Mouse (Mus musculus) ES-Bruce4 (cell line): Measurements from ENCODE around the gene U2surp. TPM values are rescaled to one million over a fixed set of nuclear protein-coding genes. Genes with fewer than 3 reads are reported as not detected.

Source experiments
- H3K27ac ChIP-seq: 2 replicates; pipeline ENCODE4 v1.5.1; 2012; ENCODE audit warnings: low read length, inconsistent platforms; ENCODE audit not compliant: insufficient read depth
- H3K27me3 ChIP-seq: 2 replicates; pipeline ENCODE4 v1.6.1; 2012; ENCODE audit warnings: mild to moderate bottlenecking, low read length, inconsistent platforms; ENCODE audit not compliant: control insufficient read depth, poor library complexity, insufficient read depth, severe bottlenecking
- H3K36me3 ChIP-seq: 2 replicates; pipeline ENCODE4 v1.6.1; 2012; ENCODE audit warnings: inconsistent platforms, mild to moderate bottlenecking, low read length, moderate library complexity; ENCODE audit not compliant: control insufficient read depth, poor library complexity, insufficient read depth, severe bottlenecking
- H3K4me1 ChIP-seq: one replicate; pipeline ENCODE4 v1.8.1; 2011; ENCODE audit warnings: low read length; ENCODE audit not compliant: control insufficient read depth, insufficient read depth
- H3K4me3 ChIP-seq: 2 replicates; pipeline ENCODE4 v1.5.1; 2011; ENCODE audit warnings: low read depth, mild to moderate bottlenecking, low read length
- H3K9ac ChIP-seq: 2 replicates; pipeline ENCODE4 v1.6.1; 2012; ENCODE audit warnings: low read depth, mild to moderate bottlenecking, inconsistent platforms; ENCODE audit not compliant: poor library complexity, severe bottlenecking
- H3K9me3 ChIP-seq: replicated peaks from 2 replicates; pipeline ENCODE4 v1.6.1; 2012; ENCODE audit warnings: mild to moderate bottlenecking, low read length, inconsistent platforms; ENCODE audit not compliant: control insufficient read depth, poor library complexity, insufficient read depth, severe bottlenecking
- CTCF ChIP-seq: IDR thresholded peaks from one replicate; pipeline ENCODE4 v1.8.1; 2011; ENCODE audit warnings: low read depth, low read length
- EP300 ChIP-seq: IDR thresholded peaks from 2 replicates; pipeline ENCODE4 v1.6.1; 2011; ENCODE audit warnings: low read depth, low read length; ENCODE audit not compliant: insufficient read depth
- POLR2A ChIP-seq: IDR thresholded peaks from one replicate; pipeline ENCODE4 v1.8.1; 2011; ENCODE audit warnings: low read length; ENCODE audit not compliant: insufficient read depth
- polyA plus RNA-seq: library from polyadenylated mRNA; stranded (reverse); fragments of >200 nt; gene quantifications from 2 replicates; pipeline ENCODE4 v1.2.4, GENCODE M21; 2011; ENCODE audit warnings: low read depth; ENCODE audit not compliant: missing spikeins, insufficient read depth, insufficient read length

The U2surp gene
- polyA plus RNA-seq, 1 experiment = 190 TPM

DNA sequence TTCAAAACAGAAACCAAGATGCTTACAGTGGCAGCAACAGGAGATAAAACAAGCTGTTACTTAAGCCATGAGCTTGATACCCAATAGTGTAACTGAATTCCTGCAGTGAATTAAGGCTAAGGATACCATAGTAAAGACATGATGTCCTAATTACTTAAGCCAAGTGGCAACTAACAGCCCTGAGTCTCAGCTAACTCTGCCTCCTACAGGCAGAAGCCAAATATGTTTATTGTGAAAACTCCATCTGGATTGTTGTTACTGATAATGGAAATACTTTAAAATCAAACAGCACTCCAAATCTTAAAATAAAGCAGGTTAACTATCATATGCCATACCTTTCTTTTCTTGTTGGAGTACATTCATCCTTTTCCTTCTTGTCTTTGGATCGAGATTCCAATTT is 47.8 kb downstream of the U2surp start:
- Histone ChIP-seq H3K27ac (no peak overlapping the region), H3K36me3 (peaks cover 65% of the 10 kb centered on the region), H3K9me3 (no peaks in the 10 kb centered on the region), H3K9ac (no peak overlapping the region), H3K27me3 (no peaks in the 10 kb centered on the region), H3K4me1 (no peaks in the 10 kb centered on the region), H3K4me3 (no peak overlapping the region)
- TF ChIP-seq CTCF (no peak), EP300 (no peak), POLR2A (no peak)

DNA sequence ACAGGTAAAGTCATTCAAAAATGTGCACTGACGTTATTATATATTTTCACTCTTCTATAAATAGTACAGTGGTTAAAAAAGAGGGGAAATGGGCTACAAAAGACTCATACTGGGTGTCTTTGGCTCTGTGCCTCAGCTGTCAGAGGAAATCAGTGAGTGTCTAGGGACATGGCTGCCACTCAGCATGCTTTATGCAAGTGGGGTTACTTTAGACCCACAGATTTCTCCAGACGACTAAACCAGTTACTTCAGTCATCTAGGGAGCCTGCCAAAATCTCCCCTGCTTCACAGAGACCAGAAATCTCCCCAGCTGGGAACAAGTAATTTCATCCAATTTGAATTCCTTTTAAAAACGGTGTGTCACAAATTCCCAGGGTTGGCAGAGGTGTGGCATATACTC is 59.9 kb downstream of the U2surp start:
- no peaks in the 10 kb centered on the region for H3K9me3 ChIP-seq
- TF ChIP-seq EP300 (no peak), POLR2A (no peak), CTCF (no peak)
- peaks cover 9% of the 10 kb centered on the region for H3K36me3 ChIP-seq
- no peak overlapping the region for H3K9ac ChIP-seq
- no peak overlapping the region for H3K4me3 ChIP-seq
- no peak overlapping the region for H3K27ac ChIP-seq
- H3K4me1 ChIP-seq = no peaks in the 10 kb centered on the region
- no peaks in the 10 kb centered on the region for H3K27me3 ChIP-seq

DNA sequence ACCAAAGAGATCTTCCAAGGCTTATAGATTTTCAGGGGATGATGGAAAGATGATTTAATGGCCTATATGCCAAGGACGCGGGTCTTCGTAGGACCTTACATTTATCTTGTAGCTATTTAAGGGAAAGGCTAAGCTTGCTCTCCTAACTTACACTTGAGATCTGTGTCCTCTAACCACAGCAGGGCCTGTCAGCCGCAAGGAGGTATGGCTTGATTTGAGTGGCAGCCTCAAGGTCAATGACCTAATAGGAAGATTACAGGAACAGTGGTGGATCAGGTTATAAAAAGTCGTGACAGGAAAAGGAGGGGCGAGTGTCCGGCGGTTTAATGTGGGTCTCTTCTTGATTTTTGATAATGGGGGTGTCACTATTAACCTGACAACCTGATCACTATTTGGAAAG is 61.2 kb downstream of the U2surp start:
- Histone ChIP-seq H3K27ac (no peak overlapping the region), H3K36me3 (peaks cover 2% of the 10 kb centered on the region), H3K4me3 (no peak overlapping the region), H3K9ac (no peak overlapping the region), H3K27me3 (no peaks in the 10 kb centered on the region), H3K9me3 (no peaks in the 10 kb centered on the region), H3K4me1 (no peaks in the 10 kb centered on the region)
- TF ChIP-seq CTCF (no peak), EP300 (no peak), POLR2A (no peak)

DNA sequence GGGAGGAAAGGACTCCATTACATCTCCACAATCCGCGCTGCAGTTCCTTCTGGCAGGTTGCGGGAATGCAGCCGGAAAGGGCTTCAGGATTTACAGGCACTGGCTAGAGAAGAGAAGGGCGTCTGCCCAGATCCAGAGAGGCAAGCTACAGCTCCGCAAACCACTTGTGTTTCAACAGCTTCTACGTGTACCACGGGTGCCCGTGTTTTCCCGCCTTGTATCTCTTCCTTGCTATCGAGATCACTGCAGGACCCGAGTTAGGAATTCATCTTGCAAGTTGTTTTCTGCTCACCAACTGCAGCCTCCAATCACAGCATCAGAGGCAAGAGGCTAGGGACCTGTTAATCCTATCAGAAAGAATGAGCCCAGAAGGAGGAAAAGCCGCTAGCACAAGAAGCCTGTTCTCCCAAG is 69.5 kb downstream of the U2surp start:
- no peak for TF ChIP-seq CTCF
- no peak for TF ChIP-seq POLR2A
- TF ChIP-seq EP300 = no peak
- Histone ChIP-seq H3K36me3 (no peaks in the 10 kb centered on the region), H3K27me3 (no peaks in the 10 kb centered on the region), H3K4me3 (no peak overlapping the region), H3K4me1 (no peaks in the 10 kb centered on the region), H3K9ac (no peak overlapping the region), H3K9me3 (no peaks in the 10 kb centered on the region), H3K27ac (no peak overlapping the region)

DNA sequence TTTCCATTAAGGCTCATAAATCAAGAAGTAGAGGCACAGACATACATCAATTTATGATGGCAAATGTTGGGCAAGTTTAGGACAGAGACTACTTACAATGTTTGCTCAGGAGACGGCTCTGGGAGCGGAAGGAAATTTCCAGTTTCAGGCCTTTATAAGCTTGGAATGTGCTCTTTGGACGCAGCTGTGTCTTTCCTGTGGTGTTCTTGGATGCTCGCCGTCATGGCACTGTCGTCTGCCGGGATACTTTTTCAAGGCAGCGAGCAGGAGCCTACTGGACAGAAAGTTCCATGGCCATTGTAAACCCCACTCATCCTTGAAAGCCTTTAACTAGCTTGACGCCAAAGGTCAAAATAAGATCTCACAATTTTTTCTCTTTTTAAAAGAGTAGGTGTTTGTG is 73.9 kb downstream of the U2surp start:
- Histone ChIP-seq H3K27me3 (no peaks in the 10 kb centered on the region; the same call in 1 of the 2 replicates), H3K27ac (no peak overlapping the region), H3K9me3 (no peaks in the 10 kb centered on the region), H3K9ac (no peak overlapping the region), H3K4me3 (no peak overlapping the region), H3K36me3 (no peaks in the 10 kb centered on the region), H3K4me1 (no peaks in the 10 kb centered on the region)
- TF ChIP-seq POLR2A (no peak), EP300 (no peak), CTCF (no peak)

DNA sequence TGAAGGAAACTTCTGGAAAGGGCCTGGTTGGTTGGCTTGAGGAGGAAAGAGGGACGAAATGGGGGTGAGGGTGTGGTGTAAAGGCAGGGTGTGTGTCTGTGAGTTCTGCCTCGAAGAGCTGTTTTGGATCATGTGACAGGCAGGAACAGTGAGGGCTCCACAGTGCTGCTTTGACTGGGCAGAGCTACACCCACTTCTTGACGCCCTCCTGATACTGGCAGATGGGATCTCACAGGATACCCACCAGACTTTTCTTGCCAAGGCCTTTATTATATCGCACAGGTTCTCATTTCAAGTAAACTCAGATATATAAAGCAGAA is 75.5 kb downstream of the U2surp start:
- H3K9ac ChIP-seq = no peak overlapping the region
- H3K4me3 ChIP-seq = no peak overlapping the region
- H3K27me3 ChIP-seq = no peaks in the 10 kb centered on the region; the same call in 1 of the 2 replicates
- TF ChIP-seq CTCF (no peak), POLR2A (no peak)
- no peak overlapping the region for H3K27ac ChIP-seq
- no peaks in the 10 kb centered on the region for H3K36me3 ChIP-seq
- no peaks in the 10 kb centered on the region for H3K9me3 ChIP-seq
- no peaks in the 10 kb centered on the region for H3K4me1 ChIP-seq
